In the genomic region with DNA sequence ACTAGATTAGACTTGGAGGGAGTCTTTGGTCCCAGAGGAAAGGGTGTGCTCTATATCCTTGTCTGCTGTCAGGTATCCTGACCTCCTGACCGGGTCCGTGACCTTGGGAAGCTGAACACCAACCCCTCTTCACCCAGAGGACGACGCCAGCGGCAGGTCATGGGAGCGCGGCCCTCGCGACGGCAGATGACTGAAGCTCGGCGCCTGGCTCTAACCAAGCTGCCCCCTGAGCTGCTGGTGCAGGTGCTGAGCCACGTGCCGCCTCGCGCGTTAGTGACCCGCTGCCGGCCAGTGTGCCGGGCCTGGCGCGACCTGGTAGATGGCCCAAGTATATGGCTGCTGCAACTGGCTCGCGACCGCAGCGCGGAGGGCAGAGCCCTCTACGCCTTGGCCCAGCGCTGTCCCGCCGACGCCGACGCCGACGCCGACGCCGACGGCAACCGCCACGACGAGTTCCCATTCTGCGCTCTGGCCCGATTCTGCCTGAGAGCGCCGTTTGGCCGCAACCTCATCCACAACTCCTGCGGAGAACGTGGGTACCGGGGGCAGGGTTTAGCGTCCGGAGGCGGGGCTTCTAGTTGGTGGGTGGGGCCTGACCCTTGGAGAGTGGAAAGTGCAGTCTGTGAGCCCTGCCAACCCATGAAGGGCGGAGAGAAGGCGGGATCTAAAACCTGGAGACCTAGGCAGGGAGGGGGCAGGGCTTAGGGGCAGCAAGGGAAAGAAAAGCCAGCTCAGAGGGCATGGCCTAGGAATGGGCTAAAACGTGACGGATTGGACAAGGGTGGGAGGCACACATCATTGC, we compare ENCODE assay signal across 8 mouse cellular contexts. TPM values are rescaled to one million over a fixed set of nuclear protein-coding genes. Genes with fewer than 3 reads are reported as not detected.
A peak's percentile ranks its signal among the peaks of the same experiment; 100 is the strongest.
DNase-seq lines count a peak whose midpoint lies in the region; ATAC-seq and TF ChIP-seq lines count a peak whose summit lies in the region.

No protein-coding gene starts in this region.

- peak overlapping the region; percentile 62 for H3K27ac ChIP-seq in ES-Bruce4 (ENCODE audit: insufficient read depth, low read length)
- H3K27ac ChIP-seq in embryonic facial prominence, embryonic 15.5 days (replicated peaks), result no peak overlapping the region
- no peak overlapping the region for H3K27ac ChIP-seq in heart, embryonic 13.5 days (replicated peaks)
- H3K27ac ChIP-seq in kidney, embryonic 14.5 days (ENCODE audit: low read depth, low read length), result no peak overlapping the region
- no peak overlapping the region; the same call in 1 of the 2 replicates for H3K27ac ChIP-seq in lung, embryonic 16.5 days (ENCODE audit: low read length)

- H3K4me2 ChIP-seq in embryonic facial prominence, embryonic 15.5 days (replicated peaks), result peak overlapping the region; percentile 83
- H3K4me2 ChIP-seq in heart, embryonic 13.5 days, result peak overlapping the region; percentile 83
- H3K4me2 ChIP-seq in kidney, embryonic 14.5 days (replicated peaks; ENCODE audit: low read depth, low read length), result peak overlapping the region; percentile 77
- peak overlapping the region; percentile 83 for H3K4me2 ChIP-seq in lung, embryonic 16.5 days (ENCODE audit: low read depth, low read length)

- ATAC-seq in embryonic facial prominence, embryonic 15.5 days (ENCODE audit: insufficient number of reproducible peaks, low FRiP score, low TSS enrichment, low read depth), result peak; percentile 79
- peak; percentile 90 for ATAC-seq in heart, embryonic 13.5 days (ENCODE audit: extremely low read depth, insufficient number of reproducible peaks, low FRiP score, low TSS enrichment)
- ATAC-seq in kidney, embryonic 14.5 days (ENCODE audit: low FRiP score, low TSS enrichment), result peak; percentile 89
- ATAC-seq in lung, embryonic 16.5 days (ENCODE audit: low read depth), result peak; percentile 93

- no peaks in the 10 kb centered on the region for H3K27me3 ChIP-seq in ES-Bruce4 (ENCODE audit: control insufficient read depth, insufficient read depth, low read length, poor library complexity, severe bottlenecking)
- no peaks in the 10 kb centered on the region for H3K27me3 ChIP-seq in embryonic facial prominence, embryonic 15.5 days
- H3K27me3 ChIP-seq in heart, embryonic 13.5 days (replicated peaks), result peaks cover 5% of the 10 kb centered on the region; the same call in 1 of the 2 replicates
- no peaks in the 10 kb centered on the region for H3K27me3 ChIP-seq in kidney, embryonic 14.5 days (ENCODE audit: control insufficient read depth, insufficient read depth, low read length)
- H3K27me3 ChIP-seq in lung, embryonic 16.5 days (ENCODE audit: control insufficient read depth, insufficient read depth, low read depth, low read length), result no peaks in the 10 kb centered on the region

- TF ChIP-seq CTCF in ES-Bruce4 (IDR thresholded peaks at IDR 0.05; ENCODE audit: low read depth, low read length), result no peak

- peak overlapping the region; percentile 56 for H3K4me3 ChIP-seq in ES-Bruce4 (ENCODE audit: low read depth, low read length)
- peak overlapping the region; percentile 48 for H3K4me3 ChIP-seq in embryonic facial prominence, embryonic 15.5 days (replicated peaks)
- H3K4me3 ChIP-seq in heart, embryonic 13.5 days, result peak overlapping the region; percentile 56
- H3K4me3 ChIP-seq in kidney, embryonic 14.5 days (ENCODE audit: low read length), result peak overlapping the region; percentile 41
- H3K4me3 ChIP-seq in lung, embryonic 16.5 days (ENCODE audit: low read length), result peak overlapping the region; percentile 52

- DNase-seq in brain, embryonic 18.5 days (ENCODE audit: low read depth, low spot score), result peak; percentile 22
- DNase-seq in ovary, adult 18-20 months (ENCODE audit: low spot score), result peak; percentile 31
- DNase-seq in thymus, postnatal 4 days, result peak; percentile 90

- H3K9me3 ChIP-seq in ES-Bruce4 (replicated peaks; ENCODE audit: control insufficient read depth, insufficient read depth, low read length, poor library complexity, severe bottlenecking), result peaks cover 8% of the 10 kb centered on the region
- H3K9me3 ChIP-seq in embryonic facial prominence, embryonic 15.5 days (replicated peaks), result no peaks in the 10 kb centered on the region; the same call in 1 of the 2 replicates
- H3K9me3 ChIP-seq in heart, embryonic 13.5 days, result peaks cover 13% of the 10 kb centered on the region
- peaks cover 5% of the 10 kb centered on the region; the same call in 1 of the 2 replicates for H3K9me3 ChIP-seq in kidney, embryonic 14.5 days (ENCODE audit: control insufficient read depth, low read length)
- peaks cover 8% of the 10 kb centered on the region for H3K9me3 ChIP-seq in lung, embryonic 16.5 days (ENCODE audit: control insufficient read depth, low read length)

- peak overlapping the region; percentile 38 for H3K9ac ChIP-seq in ES-Bruce4 (ENCODE audit: low read depth, poor library complexity, severe bottlenecking)
- peak overlapping the region; percentile 18; the same call in 1 of the 2 replicates for H3K9ac ChIP-seq in embryonic facial prominence, embryonic 15.5 days
- H3K9ac ChIP-seq in heart, embryonic 13.5 days, result peak overlapping the region; percentile 67
- H3K9ac ChIP-seq in kidney, embryonic 14.5 days (ENCODE audit: low read depth, low read length), result peak overlapping the region; percentile 25; the same call in 1 of the 2 replicates
- peak overlapping the region; percentile 54 for H3K9ac ChIP-seq in lung, embryonic 16.5 days (ENCODE audit: low read length)

- 3% methylated on average over 58 of the region's 58 CpGs for whole genome bisulfite sequencing in embryonic facial prominence, embryonic 15.5 days
- WGBS in heart, embryonic 13.5 days, result 2% methylated on average over 58 of the region's 58 CpGs
- WGBS in kidney, embryonic 14.5 days, result 2% methylated on average over 58 of the region's 58 CpGs
- WGBS in lung, embryonic 16.5 days, result 4% methylated on average over 58 of the region's 58 CpGs

- 0 out of 2 replicates have a peak, but pooled peaks have one; percentile 16 for TF ChIP-seq EP300 in ES-Bruce4 (IDR thresholded peaks at IDR 0.05; ENCODE audit: insufficient read depth, low read depth, low read length)

- no peaks in the 10 kb centered on the region for H3K36me3 ChIP-seq in ES-Bruce4 (ENCODE audit: control insufficient read depth, insufficient read depth, low read length, poor library complexity, severe bottlenecking)
- H3K36me3 ChIP-seq in embryonic facial prominence, embryonic 15.5 days, result peaks cover 33% of the 10 kb centered on the region
- peaks cover 44% of the 10 kb centered on the region for H3K36me3 ChIP-seq in heart, embryonic 13.5 days
- H3K36me3 ChIP-seq in kidney, embryonic 14.5 days (ENCODE audit: control insufficient read depth, insufficient read depth, low read length), result peaks cover 13% of the 10 kb centered on the region
- peaks cover 18% of the 10 kb centered on the region for H3K36me3 ChIP-seq in lung, embryonic 16.5 days (ENCODE audit: control insufficient read depth, insufficient read depth, low read length)

- H3K4me1 ChIP-seq in ES-Bruce4 (ENCODE audit: control insufficient read depth, insufficient read depth, low read length), result peaks cover 1% of the 10 kb centered on the region
- H3K4me1 ChIP-seq in embryonic facial prominence, embryonic 15.5 days, result peaks cover 12% of the 10 kb centered on the region
- peaks cover 14% of the 10 kb centered on the region for H3K4me1 ChIP-seq in heart, embryonic 13.5 days
- peaks cover 4% of the 10 kb centered on the region; the same call in 1 of the 2 replicates for H3K4me1 ChIP-seq in kidney, embryonic 14.5 days (ENCODE audit: control insufficient read depth, insufficient read depth, low read length)
- peaks cover 9% of the 10 kb centered on the region for H3K4me1 ChIP-seq in lung, embryonic 16.5 days (replicated peaks; ENCODE audit: control insufficient read depth, insufficient read depth, low read length)

- TF ChIP-seq POLR2A in ES-Bruce4 (IDR thresholded peaks at IDR 0.05; ENCODE audit: insufficient read depth, low read length), result peak; percentile 5

RNA-seq across cellular contexts. Expression of a gene that starts 9.1 kb away (rescaled TPM):
- polyA plus RNA-seq in ES-Bruce4 (2011; ENCODE audit: insufficient read depth, insufficient read length, low read depth, missing spikeins), result 53.5 and 60.9 TPM in 2 replicates
- 122 and 124 TPM in 2 replicates for polyA plus RNA-seq in embryonic facial prominence, embryonic 15.5 days (2015; fragmentation: Nextera tagmentation; extraction: Ambion mirVana)
- polyA plus RNA-seq in heart, embryonic 13.5 days (2015; fragmentation: Nextera tagmentation; extraction: Ambion mirVana), result 108 and 117 TPM in 2 replicates
- 157 and 170 TPM in 2 replicates for polyA plus RNA-seq in kidney, embryonic 14.5 days (2014; fragmentation: Nextera tagmentation; extraction: Ambion mirVana)
- polyA plus RNA-seq in lung, embryonic 16.5 days (2015; fragmentation: Nextera tagmentation; extraction: Ambion mirVana), result 120 TPM in 2 replicates

RNA-seq across cellular contexts. Expression of a gene that starts 9.2 kb away (rescaled TPM):
- polyA plus RNA-seq in ES-Bruce4 (2011; ENCODE audit: insufficient read depth, insufficient read length, low read depth, missing spikeins), result 22.4 and 22.5 TPM in 2 replicates
- polyA plus RNA-seq in embryonic facial prominence, embryonic 15.5 days (2015; fragmentation: Nextera tagmentation; extraction: Ambion mirVana), result 21.9 and 25.3 TPM in 2 replicates
- 20.2 and 20.4 TPM in 2 replicates for polyA plus RNA-seq in heart, embryonic 13.5 days (2015; fragmentation: Nextera tagmentation; extraction: Ambion mirVana)
- 28.8 and 33.0 TPM in 2 replicates for polyA plus RNA-seq in kidney, embryonic 14.5 days (2014; fragmentation: Nextera tagmentation; extraction: Ambion mirVana)
- polyA plus RNA-seq in lung, embryonic 16.5 days (2015; fragmentation: Nextera tagmentation; extraction: Ambion mirVana), result 24.1 and 25.8 TPM in 2 replicates

RNA-seq across cellular contexts. Expression of a gene that starts 15.9 kb away (rescaled TPM):
- 6.7 and 7.0 TPM in 2 replicates for polyA plus RNA-seq in ES-Bruce4 (2011; ENCODE audit: insufficient read depth, insufficient read length, low read depth, missing spikeins)
- 29.1 and 32.3 TPM in 2 replicates for polyA plus RNA-seq in embryonic facial prominence, embryonic 15.5 days (2015; fragmentation: Nextera tagmentation; extraction: Ambion mirVana)
- polyA plus RNA-seq in heart, embryonic 13.5 days (2015; fragmentation: Nextera tagmentation; extraction: Ambion mirVana), result 10.6 and 11.4 TPM in 2 replicates
- polyA plus RNA-seq in kidney, embryonic 14.5 days (2014; fragmentation: Nextera tagmentation; extraction: Ambion mirVana), result 7.2 and 8.1 TPM in 2 replicates
- polyA plus RNA-seq in lung, embryonic 16.5 days (2015; fragmentation: Nextera tagmentation; extraction: Ambion mirVana), result 13.9 and 15.8 TPM in 2 replicates

RNA-seq across cellular contexts. Expression of a gene that starts 23.4 kb away (rescaled TPM):
- not detected in 2 replicates for polyA plus RNA-seq in ES-Bruce4 (2011; ENCODE audit: insufficient read depth, insufficient read length, low read depth, missing spikeins)
- polyA plus RNA-seq in embryonic facial prominence, embryonic 15.5 days (2015; fragmentation: Nextera tagmentation; extraction: Ambion mirVana), result 128 and 230 TPM in 2 replicates
- not detected in 2 replicates for polyA plus RNA-seq in heart, embryonic 13.5 days (2015; fragmentation: Nextera tagmentation; extraction: Ambion mirVana)
- not detected in 2 replicates for polyA plus RNA-seq in kidney, embryonic 14.5 days (2014; fragmentation: Nextera tagmentation; extraction: Ambion mirVana)
- not detected in 2 replicates for polyA plus RNA-seq in lung, embryonic 16.5 days (2015; fragmentation: Nextera tagmentation; extraction: Ambion mirVana)

RNA-seq across cellular contexts. Expression of a gene that starts 34.0 kb away (rescaled TPM):
- polyA plus RNA-seq in ES-Bruce4 (2011; ENCODE audit: insufficient read depth, insufficient read length, low read depth, missing spikeins), result 28.1 and 30.5 TPM in 2 replicates
- 85.3 and 89.4 TPM in 2 replicates for polyA plus RNA-seq in embryonic facial prominence, embryonic 15.5 days (2015; fragmentation: Nextera tagmentation; extraction: Ambion mirVana)
- polyA plus RNA-seq in heart, embryonic 13.5 days (2015; fragmentation: Nextera tagmentation; extraction: Ambion mirVana), result 48.9 and 51.5 TPM in 2 replicates
- polyA plus RNA-seq in kidney, embryonic 14.5 days (2014; fragmentation: Nextera tagmentation; extraction: Ambion mirVana), result 49.7 and 56.7 TPM in 2 replicates
- 69.0 and 69.5 TPM in 2 replicates for polyA plus RNA-seq in lung, embryonic 16.5 days (2015; fragmentation: Nextera tagmentation; extraction: Ambion mirVana)

Comparison
In these comparisons a context has a peak if more than half of its experiments do, and no peak if none do; other contexts are left out.
1. DNase-seq: peak in every context shown above with its lines; median percentile 90 in thymus, postnatal 4 days; 31 in ovary, adult 18-20 months; 22 in brain, embryonic 18.5 days.